Mouse (Mus musculus): Measurements from ENCODE around the gene Ano6. TPM values are rescaled to one million over a fixed set of nuclear protein-coding genes. Genes with fewer than 3 reads are reported as not detected.
A peak's percentile ranks its signal among the peaks of the same experiment; 100 is the strongest.

Ano6 gene
- polyA plus RNA-seq, 1 experiment = 22.8 TPM

- Histone ChIP-seq H3K27ac (ENCODE audit: insufficient read depth, low read length) (no peak overlapping the region), H3K4me3 (ENCODE audit: extremely low read depth, insufficient read depth, insufficient read length) (no peak overlapping the region)
- peak in 1 of 2 experiments; percentile 17 for DNase-seq (ENCODE audit: low read depth in 1 of 2, low spot score in 2 of 2)
Observed at GRCm38 (mm10) chr15:95850546-95850945, 59.9 kb downstream of the Ano6 start.

GRCm38 (mm10) chr15:95855051-95855844 lies 64.6 kb downstream of the Ano6 start:
- no peak overlapping the region for H3K27ac ChIP-seq (ENCODE audit: insufficient read depth, low read length)
- H3K36me3 ChIP-seq (ENCODE audit: control insufficient read depth, insufficient read depth, low read length) = no peaks in the 10 kb centered on the region
- no peak for DNase-seq (ENCODE audit: low read depth in 1 of 2, low spot score in 2 of 2)
- TF ChIP-seq CTCF (IDR thresholded peaks at IDR 0.05; ENCODE audit: extremely low read depth, insufficient read depth, insufficient read length, insufficient replicate concordance) (no peak), POLR2A (IDR thresholded peaks at IDR 0.05; ENCODE audit: low read depth, low read length) (no peak)
- no peak overlapping the region for H3K4me3 ChIP-seq (ENCODE audit: extremely low read depth, insufficient read depth, insufficient read length)
- H3K27me3 ChIP-seq (ENCODE audit: control insufficient read depth, insufficient read depth, low read length) = no peaks in the 10 kb centered on the region
- WGBS = 95% methylated on average over 13 of the region's 13 CpGs
- H3K4me1 ChIP-seq (ENCODE audit: control insufficient read depth, insufficient read depth, insufficient read length) = no peaks in the 10 kb centered on the region; the same call in 1 of the 2 replicates

More at GRCm38 (mm10) chr15:95850546-95850945, 59.9 kb downstream of the Ano6 start:
- 28% methylated on average over 5 of the region's 5 CpGs for WGBS
- TF ChIP-seq CTCF (IDR thresholded peaks at IDR 0.05; ENCODE audit: extremely low read depth, insufficient read depth, insufficient read length, insufficient replicate concordance) = no peak
- TF ChIP-seq POLR2A (IDR thresholded peaks at IDR 0.05; ENCODE audit: low read depth, low read length) = no peak
- H3K4me1 ChIP-seq (ENCODE audit: control insufficient read depth, insufficient read depth, insufficient read length) = peaks cover 9% of the 10 kb centered on the region; the same call in 1 of the 2 replicates
- no peaks in the 10 kb centered on the region for H3K27me3 ChIP-seq (ENCODE audit: control insufficient read depth, insufficient read depth, low read length)
- no peaks in the 10 kb centered on the region for H3K36me3 ChIP-seq (ENCODE audit: control insufficient read depth, insufficient read depth, low read length)

- no peak for DNase-seq (ENCODE audit: low read depth in 1 of 2, low spot score in 2 of 2)
- no peak for TF ChIP-seq POLR2A (IDR thresholded peaks at IDR 0.05; ENCODE audit: low read depth, low read length)
- no peak for TF ChIP-seq CTCF (IDR thresholded peaks at IDR 0.05; ENCODE audit: extremely low read depth, insufficient read depth, insufficient read length, insufficient replicate concordance)
- H3K27me3 ChIP-seq (ENCODE audit: control insufficient read depth, insufficient read depth, low read length) = no peaks in the 10 kb centered on the region
- H3K4me3 ChIP-seq (ENCODE audit: extremely low read depth, insufficient read depth, insufficient read length) = no peak overlapping the region
- H3K36me3 ChIP-seq (ENCODE audit: control insufficient read depth, insufficient read depth, low read length) = no peaks in the 10 kb centered on the region
- no peak overlapping the region for H3K27ac ChIP-seq (ENCODE audit: insufficient read depth, low read length)
- 84% methylated on average over 7 of the region's 7 CpGs for WGBS
- no peaks in the 10 kb centered on the region; the same call in 1 of the 2 replicates for H3K4me1 ChIP-seq (ENCODE audit: control insufficient read depth, insufficient read depth, insufficient read length)
Observed at GRCm38 (mm10) chr15:95855953-95856352, 65.3 kb downstream of the Ano6 start.

- Histone ChIP-seq H3K27me3 (ENCODE audit: control insufficient read depth, insufficient read depth, low read length) (no peaks in the 10 kb centered on the region), H3K4me1 (ENCODE audit: control insufficient read depth, insufficient read depth, insufficient read length) (no peaks in the 10 kb centered on the region), H3K36me3 (ENCODE audit: control insufficient read depth, insufficient read depth, low read length) (no peaks in the 10 kb centered on the region), H3K4me3 (ENCODE audit: extremely low read depth, insufficient read depth, insufficient read length) (no peak overlapping the region), H3K27ac (ENCODE audit: insufficient read depth, low read length) (peak overlapping the region; percentile 49)
- TF ChIP-seq POLR2A (IDR thresholded peaks at IDR 0.05; ENCODE audit: low read depth, low read length) (no peak), CTCF (IDR thresholded peaks at IDR 0.05; ENCODE audit: extremely low read depth, insufficient read depth, insufficient read length, insufficient replicate concordance) (no peak)
- WGBS = 83% methylated on average over 8 of the region's 8 CpGs
- DNase-seq (ENCODE audit: low read depth in 1 of 2, low spot score in 2 of 2) = no peak
Observed at GRCm38 (mm10) chr15:95856684-95857595, 66.3 kb downstream of the Ano6 start.

- Histone ChIP-seq H3K36me3 (ENCODE audit: control insufficient read depth, insufficient read depth, low read length) (no peaks in the 10 kb centered on the region), H3K27me3 (ENCODE audit: control insufficient read depth, insufficient read depth, low read length) (no peaks in the 10 kb centered on the region), H3K4me1 (ENCODE audit: control insufficient read depth, insufficient read depth, insufficient read length) (no peaks in the 10 kb centered on the region), H3K4me3 (ENCODE audit: extremely low read depth, insufficient read depth, insufficient read length) (no peak overlapping the region), H3K27ac (ENCODE audit: insufficient read depth, low read length) (no peak overlapping the region)
- no peak for TF ChIP-seq CTCF (IDR thresholded peaks at IDR 0.05; ENCODE audit: extremely low read depth, insufficient read depth, insufficient read length, insufficient replicate concordance)
- TF ChIP-seq POLR2A (IDR thresholded peaks at IDR 0.05; ENCODE audit: low read depth, low read length) = no peak
- DNase-seq (ENCODE audit: low read depth in 1 of 2, low spot score in 2 of 2) = no peak
- 93% methylated on average over 9 of the region's 9 CpGs for WGBS
Observed at GRCm38 (mm10) chr15:95858876-95859655, 68.4 kb downstream of the Ano6 start.

Data from spleen, adult 2 months (tissue).